Mouse (Mus musculus): ENCODE results near the gene Vsir. TPM values are rescaled to one million over a fixed set of nuclear protein-coding genes. Genes with fewer than 3 reads are reported as not detected.

The Vsir gene
- polyA plus RNA-seq, 1 experiment from 2014 or later = 1.3 TPM

- Histone ChIP-seq H3K36me3 (replicated peaks) (no peaks in the 10 kb centered on the region), H3K4me1 (peaks cover 9% of the 10 kb centered on the region), H3K9ac (no peak overlapping the region), H3K9me3 (no peaks in the 10 kb centered on the region), H3K27me3 (no peaks in the 10 kb centered on the region; the same call in 1 of the 2 replicates), H3K4me3 (replicated peaks) (no peak overlapping the region), H3K27ac (no peak overlapping the region), H3K4me2 (no peak overlapping the region)
- WGBS = 91% methylated on average over 10 of the region's 10 CpGs
- ATAC-seq (ENCODE audit: low FRiP score) = no peak
Observed at GRCm38 (mm10) chr10:60398051-60398814, 51.6 kb downstream of the Vsir start.

- WGBS = 51% methylated on average over 7 of the region's 7 CpGs
- no peak for ATAC-seq (ENCODE audit: low FRiP score)
- no peak within 1 kb of the TSS for H3K9ac ChIP-seq
Observed at GRCm38 (mm10) chr10:60399449-60399848, 52.8 kb downstream of the Vsir start, which contains the start of gene Gm17455. Gm17455 (plus strand) TSS chr10:60399726.

DNA sequence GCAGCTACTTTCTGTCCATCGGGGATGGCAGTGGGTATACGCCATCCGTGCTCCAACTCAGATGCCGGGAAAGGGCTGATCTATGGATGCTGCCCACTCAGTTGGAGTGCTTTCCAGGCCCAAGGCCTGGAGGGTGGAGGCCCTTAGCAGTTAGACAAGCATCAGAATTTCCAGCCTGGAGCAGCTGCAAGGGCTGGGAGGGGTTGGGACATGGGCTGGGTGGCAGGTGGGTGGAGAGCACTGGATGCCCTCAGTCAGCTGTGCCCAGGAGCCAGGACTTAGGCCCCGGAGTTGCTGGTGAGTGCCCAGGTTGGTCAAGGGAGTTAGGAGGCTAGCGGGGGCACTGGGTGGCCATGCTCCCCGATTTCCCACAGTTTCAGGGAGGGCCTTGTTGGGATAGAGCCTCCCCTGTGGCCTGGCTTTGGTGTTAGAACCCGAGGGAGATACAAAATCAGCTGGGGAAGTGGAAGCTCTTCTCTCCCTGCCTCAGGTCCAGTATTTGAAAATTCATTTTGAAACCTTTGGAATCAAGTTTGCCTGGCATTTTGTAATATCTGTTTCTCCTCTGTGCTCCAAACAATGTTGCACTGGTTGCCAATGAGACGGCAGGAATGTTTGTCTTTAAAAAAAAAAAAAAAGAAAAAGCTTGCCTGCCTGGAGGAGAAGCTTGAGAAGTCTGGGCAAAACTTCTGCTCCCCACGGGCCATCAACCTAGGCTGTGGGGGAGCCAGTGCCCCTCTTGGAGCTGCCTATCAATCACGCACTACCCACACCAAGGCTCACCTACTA, 54.0 kb downstream of the Vsir start:
- no peak overlapping the region for H3K9ac ChIP-seq

More at GRCm38 (mm10) chr10:60399449-60399848, 52.8 kb downstream of the Vsir start, which contains the start of gene Gm17455:
- Histone ChIP-seq H3K9me3 (no peaks in the 10 kb centered on the region), H3K27ac (no peak within 1 kb of the TSS), H3K27me3 (no peaks in the 10 kb centered on the region; the same call in 1 of the 2 replicates), H3K4me1 (peaks cover 9% of the 10 kb centered on the region), H3K4me2 (no peak within 1 kb of the TSS; the same call in 1 of the 2 replicates), H3K4me3 (replicated peaks) (no peak within 1 kb of the TSS), H3K36me3 (replicated peaks) (no peaks in the 10 kb centered on the region)

GRCm38 (mm10) chr10:60405460-60406177, 59.0 kb downstream of the Vsir start:
- no peak overlapping the region for H3K4me2 ChIP-seq
- H3K9me3 ChIP-seq = no peaks in the 10 kb centered on the region
- peaks cover 20% of the 10 kb centered on the region; the same call in 1 of the 2 replicates for H3K27me3 ChIP-seq
- H3K4me1 ChIP-seq = peaks cover 1% of the 10 kb centered on the region
- 58% methylated on average over 7 of the region's 7 CpGs for WGBS
- no peak overlapping the region for H3K27ac ChIP-seq
- no peak overlapping the region for H3K9ac ChIP-seq
- H3K4me3 ChIP-seq (replicated peaks) = no peak overlapping the region
- ATAC-seq (ENCODE audit: low FRiP score) = no peak
- no peaks in the 10 kb centered on the region for H3K36me3 ChIP-seq (replicated peaks)

More for the DNA sequence above, 54.0 kb downstream of the Vsir start:
- H3K4me1 ChIP-seq = peaks cover 9% of the 10 kb centered on the region
- no peaks in the 10 kb centered on the region for H3K36me3 ChIP-seq (replicated peaks)
- ATAC-seq (ENCODE audit: low FRiP score) = no peak
- no peaks in the 10 kb centered on the region for H3K9me3 ChIP-seq
- no peak overlapping the region for H3K4me3 ChIP-seq (replicated peaks)
- H3K27ac ChIP-seq = no peak overlapping the region
- 81% methylated on average over 11 of the region's 11 CpGs for WGBS
- no peaks in the 10 kb centered on the region; the same call in 1 of the 2 replicates for H3K27me3 ChIP-seq
- no peak overlapping the region for H3K4me2 ChIP-seq

- ATAC-seq (ENCODE audit: low FRiP score) = 0 out of 2 replicates have a peak, but pooled peaks have one; percentile 33
Observed at GRCm38 (mm10) chr10:60407831-60408230, 61.2 kb downstream of the Vsir start.

GRCm38 (mm10) chr10:60411794-60412193, 65.1 kb downstream of the Vsir start:
- Histone ChIP-seq H3K27ac (no peak overlapping the region), H3K9ac (no peak overlapping the region), H3K9me3 (no peaks in the 10 kb centered on the region), H3K27me3 (peaks cover 27% of the 10 kb centered on the region; the same call in 1 of the 2 replicates), H3K36me3 (replicated peaks) (no peaks in the 10 kb centered on the region), H3K4me2 (no peak overlapping the region), H3K4me3 (replicated peaks) (no peak overlapping the region), H3K4me1 (no peaks in the 10 kb centered on the region; the same call in 1 of the 2 replicates)
- no peak for ATAC-seq (ENCODE audit: low FRiP score)
- 33% methylated on average over 5 of the region's 5 CpGs for WGBS

More at GRCm38 (mm10) chr10:60407831-60408230, 61.2 kb downstream of the Vsir start:
- Histone ChIP-seq H3K4me2 (no peak overlapping the region), H3K4me1 (no peaks in the 10 kb centered on the region), H3K4me3 (replicated peaks) (no peak overlapping the region), H3K27ac (no peak overlapping the region), H3K27me3 (peaks cover 27% of the 10 kb centered on the region; the same call in 1 of the 2 replicates), H3K36me3 (replicated peaks) (no peaks in the 10 kb centered on the region), H3K9ac (no peak overlapping the region), H3K9me3 (no peaks in the 10 kb centered on the region)
- 2% methylated on average over 5 of the region's 5 CpGs for WGBS

GRCm38 (mm10) chr10:60413756-60414155, 67.1 kb downstream of the Vsir start:
- Histone ChIP-seq H3K4me3 (replicated peaks) (no peak overlapping the region), H3K4me2 (no peak overlapping the region), H3K4me1 (no peaks in the 10 kb centered on the region; the same call in 1 of the 2 replicates), H3K36me3 (replicated peaks) (no peaks in the 10 kb centered on the region), H3K9ac (no peak overlapping the region), H3K9me3 (no peaks in the 10 kb centered on the region), H3K27me3 (peaks cover 18% of the 10 kb centered on the region; the same call in 1 of the 2 replicates), H3K27ac (no peak overlapping the region)
- WGBS = 85% methylated on average over 2 of the region's 2 CpGs
- ATAC-seq (ENCODE audit: low FRiP score) = no peak

GRCm38 (mm10) chr10:60417041-60417440, 70.4 kb downstream of the Vsir start:
- WGBS = 82% methylated on average over 2 of the region's 2 CpGs
- no peak overlapping the region for H3K27ac ChIP-seq
- ATAC-seq (ENCODE audit: low FRiP score) = no peak

DNA sequence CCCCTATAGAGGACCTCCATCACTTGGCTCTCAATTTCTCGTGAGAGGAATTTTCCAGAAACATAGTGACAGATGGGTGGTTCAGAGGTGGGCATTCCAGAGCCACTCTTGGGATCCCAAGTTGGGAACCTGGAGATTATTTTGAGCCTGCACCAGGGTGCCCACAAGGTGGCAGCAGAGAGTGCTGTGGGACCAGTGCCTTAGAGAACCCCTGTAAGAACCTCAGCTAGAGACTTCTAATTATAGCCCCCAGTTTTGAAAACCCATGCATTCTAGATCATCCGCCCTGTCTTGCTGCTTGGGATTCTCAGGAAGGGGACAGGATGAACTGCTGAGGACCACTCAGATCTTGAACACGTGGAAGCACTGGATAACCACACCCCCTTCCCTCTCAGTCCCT, 71.5 kb downstream of the Vsir start:
- WGBS = 20% methylated on average over 3 of the region's 3 CpGs
- Histone ChIP-seq H3K4me3 (replicated peaks) (no peak overlapping the region), H3K4me1 (no peaks in the 10 kb centered on the region; the same call in 1 of the 2 replicates), H3K27ac (no peak overlapping the region), H3K9me3 (no peaks in the 10 kb centered on the region), H3K36me3 (replicated peaks) (no peaks in the 10 kb centered on the region), H3K9ac (no peak overlapping the region), H3K4me2 (no peak overlapping the region), H3K27me3 (no peaks in the 10 kb centered on the region)
- ATAC-seq (ENCODE audit: low FRiP score) = no peak

More at GRCm38 (mm10) chr10:60417041-60417440, 70.4 kb downstream of the Vsir start:
- Histone ChIP-seq H3K4me3 (replicated peaks) (no peak overlapping the region), H3K9ac (no peak overlapping the region), H3K9me3 (no peaks in the 10 kb centered on the region), H3K4me2 (no peak overlapping the region), H3K36me3 (replicated peaks) (no peaks in the 10 kb centered on the region), H3K27me3 (no peaks in the 10 kb centered on the region), H3K4me1 (no peaks in the 10 kb centered on the region; the same call in 1 of the 2 replicates)

DNA sequence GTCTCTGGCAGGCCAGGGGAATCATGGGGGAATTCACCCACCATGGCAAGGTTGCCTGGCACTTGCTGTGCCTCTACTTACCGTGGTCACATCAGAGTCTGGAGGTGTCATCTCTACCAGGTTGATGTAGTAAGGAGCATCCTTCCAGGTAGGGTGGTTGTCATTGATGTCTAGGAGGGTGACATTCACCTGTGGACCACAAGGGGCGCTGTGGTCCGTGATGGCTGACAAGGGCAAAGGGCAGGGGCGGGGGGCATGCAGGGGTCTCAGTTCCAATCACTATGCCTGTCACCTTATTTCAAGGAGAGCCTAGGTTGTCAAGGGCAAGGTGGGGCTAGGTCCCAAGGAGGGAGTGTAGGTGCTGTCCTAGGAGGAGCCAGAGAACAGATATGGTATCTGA, 73.0 kb downstream of the Vsir start:
- Histone ChIP-seq H3K4me2 (no peak overlapping the region), H3K9me3 (no peaks in the 10 kb centered on the region), H3K4me3 (replicated peaks) (no peak overlapping the region), H3K27me3 (no peaks in the 10 kb centered on the region), H3K9ac (no peak overlapping the region), H3K27ac (no peak overlapping the region), H3K36me3 (replicated peaks) (no peaks in the 10 kb centered on the region), H3K4me1 (no peaks in the 10 kb centered on the region; the same call in 1 of the 2 replicates)
- no peak for ATAC-seq (ENCODE audit: low FRiP score)
- 24% methylated on average over 4 of the region's 4 CpGs for WGBS
